Mouse (Mus musculus) small intestine, adult 2 months (tissue): ENCODE results near the gene Gm49396. TPM values are rescaled to one million over a fixed set of nuclear protein-coding genes. Genes with fewer than 3 reads are reported as not detected.
A peak's percentile ranks its signal among the peaks of the same experiment; 100 is the strongest.

Experiments
- H3K27ac ChIP-seq: fragments of 200-500 bp; 2 replicates; pipeline ENCODE4 v1.5.1; 2012; ENCODE audit warnings: low read depth, low read length, control low read depth, inconsistent platforms; ENCODE audit not compliant: insufficient read depth
- H3K27me3 ChIP-seq: fragments of 200-500 bp; 2 replicates; pipeline ENCODE4 v1.6.1; 2012; ENCODE audit warnings: mild to moderate bottlenecking, moderate library complexity, low read length, inconsistent platforms; ENCODE audit not compliant: control insufficient read depth, insufficient read depth
- H3K36me3 ChIP-seq: fragments of 200-500 bp; 2 replicates; pipeline ENCODE4 v1.6.1; 2012; ENCODE audit warnings: mild to moderate bottlenecking, low read length, control low read depth, inconsistent platforms; ENCODE audit not compliant: control insufficient read depth, insufficient read depth
- H3K4me1 ChIP-seq: fragments of 200-500 bp; 2 replicates; pipeline ENCODE4 v1.6.1; 2012; ENCODE audit warnings: low read length, inconsistent platforms, mixed read lengths; ENCODE audit not compliant: control insufficient read depth, insufficient read depth, insufficient read length
- H3K4me3 ChIP-seq: fragments of 200-500 bp; 2 replicates; pipeline ENCODE4 v1.5.1; 2012; ENCODE audit warnings: low read depth, mild to moderate bottlenecking, control low read depth, inconsistent platforms, low read length, moderate library complexity
- CTCF ChIP-seq: fragments of 200-500 bp; IDR thresholded peaks from 2 replicates; pipeline ENCODE4 v1.5.1; 2012; ENCODE audit warnings: low read depth, mild to moderate bottlenecking, control low read depth, inconsistent platforms, low read length, moderate library complexity, mixed read lengths; ENCODE audit not compliant: insufficient replicate concordance, insufficient read length; ENCODE audit errors: extremely low read depth
- POLR2A ChIP-seq: fragments of 200-500 bp; IDR thresholded peaks from 2 replicates; pipeline ENCODE4 v1.6.1; 2012; ENCODE audit warnings: low read depth, mild to moderate bottlenecking, control low read depth, inconsistent platforms, low read length, moderate library complexity
- WGBS: fragments of 180-500 bp; shearing (Covaris S2); methylation state at CpG from one replicate; pipeline ENCODE4 v1.1.7; 2018; 5-methylcytosine and 5-hydroxymethylcytosine counted together
- polyA plus RNA-seq: library from polyadenylated mRNA; depleted of rRNA; stranded (reverse); fragments of >200 nt; gene quantifications from 2 replicates; pipeline ENCODE4 v1.2.3, GENCODE M21; 2012

The Gm49396 gene
- polyA plus RNA-seq, 1 experiment, result 1.6 TPM

GRCm38 (mm10) chr7:30566033-30566432 lies 2.9 kb downstream of the Gm49396 start:
- peaks cover 33% of the 10 kb centered on the region for H3K36me3 ChIP-seq
- H3K4me1 ChIP-seq, result peaks cover 4% of the 10 kb centered on the region; the same call in 1 of the 2 replicates
- no peaks in the 10 kb centered on the region for H3K27me3 ChIP-seq
- H3K4me3 ChIP-seq, result peak overlapping the region; percentile 10
- 77% methylated on average over 9 of the region's 9 CpGs for WGBS
- TF ChIP-seq POLR2A, result no peak
- TF ChIP-seq CTCF, result no peak
- no peak overlapping the region for H3K27ac ChIP-seq

GRCm38 (mm10) chr7:30567555-30567954 lies 4.4 kb downstream of the Gm49396 start:
- peaks cover 4% of the 10 kb centered on the region; the same call in 1 of the 2 replicates for H3K4me1 ChIP-seq
- WGBS, result 86% methylated on average over 11 of the region's 11 CpGs
- peaks cover 43% of the 10 kb centered on the region for H3K36me3 ChIP-seq
- no peak for TF ChIP-seq POLR2A
- TF ChIP-seq CTCF, result no peak
- H3K4me3 ChIP-seq, result no peak overlapping the region
- H3K27ac ChIP-seq, result no peak overlapping the region
- H3K27me3 ChIP-seq, result no peaks in the 10 kb centered on the region

GRCm38 (mm10) chr7:30572389-30572788 lies 9.2 kb downstream of the Gm49396 start:
- TF ChIP-seq CTCF, result no peak
- TF ChIP-seq POLR2A, result no peak
- no peaks in the 10 kb centered on the region for H3K4me1 ChIP-seq
- H3K4me3 ChIP-seq, result no peak overlapping the region
- peaks cover 84% of the 10 kb centered on the region for H3K36me3 ChIP-seq
- peak overlapping the region; percentile 3; the same call in 1 of the 2 replicates for H3K27ac ChIP-seq
- 35% methylated on average over 5 of the region's 5 CpGs for WGBS
- H3K27me3 ChIP-seq, result no peaks in the 10 kb centered on the region

GRCm38 (mm10) chr7:30572969-30573368 lies 9.8 kb downstream of the Gm49396 start:
- H3K27me3 ChIP-seq, result no peaks in the 10 kb centered on the region
- H3K36me3 ChIP-seq, result peaks cover 86% of the 10 kb centered on the region
- no peak for TF ChIP-seq CTCF
- TF ChIP-seq POLR2A, result no peak
- whole genome bisulfite sequencing, result 16% methylated on average over 2 of the region's 2 CpGs
- H3K4me1 ChIP-seq, result no peaks in the 10 kb centered on the region
- H3K27ac ChIP-seq, result peak overlapping the region; percentile 13; the same call in 1 of the 2 replicates
- no peak overlapping the region for H3K4me3 ChIP-seq

GRCm38 (mm10) chr7:30579950-30580349 lies 16.8 kb downstream of the Gm49396 start:
- 81% methylated on average over 8 of the region's 8 CpGs for WGBS
- Histone ChIP-seq H3K27ac (no peak overlapping the region), H3K27me3 (no peaks in the 10 kb centered on the region), H3K36me3 (peaks cover 95% of the 10 kb centered on the region), H3K4me3 (no peak overlapping the region), H3K4me1 (no peaks in the 10 kb centered on the region)
- TF ChIP-seq POLR2A, result no peak
- TF ChIP-seq CTCF, result no peak

- no peak for TF ChIP-seq POLR2A
- no peak for TF ChIP-seq CTCF
- Histone ChIP-seq H3K36me3 (peaks cover 93% of the 10 kb centered on the region), H3K27me3 (no peaks in the 10 kb centered on the region), H3K4me1 (no peaks in the 10 kb centered on the region), H3K4me3 (no peak overlapping the region), H3K27ac (no peak overlapping the region)
- WGBS, result 95% methylated on average over 16 of the region's 16 CpGs
Observed at GRCm38 (mm10) chr7:30581547-30581946, 18.4 kb downstream of the Gm49396 start.

- no peak overlapping the region for H3K27ac ChIP-seq
- H3K4me1 ChIP-seq, result peaks cover 3% of the 10 kb centered on the region; the same call in 1 of the 2 replicates
- H3K36me3 ChIP-seq, result peaks cover 67% of the 10 kb centered on the region
- H3K27me3 ChIP-seq, result no peaks in the 10 kb centered on the region
- no peak for TF ChIP-seq CTCF
- no peak for TF ChIP-seq POLR2A
- WGBS, result 95% methylated on average over 10 of the region's 10 CpGs
- H3K4me3 ChIP-seq, result no peak overlapping the region
Observed at GRCm38 (mm10) chr7:30584339-30584738, 21.2 kb downstream of the Gm49396 start.
